Mouse (Mus musculus): ENCODE measurements around the gene Scrg1.
A peak's percentile ranks its signal among the peaks of the same experiment; 100 is the strongest.
"Not testable (repeated sequence)": the region's sequence is repeated elsewhere in the genome, so short reads cannot be mapped to it uniquely, and the experiment has no call there.

The Scrg1 gene

DNA sequence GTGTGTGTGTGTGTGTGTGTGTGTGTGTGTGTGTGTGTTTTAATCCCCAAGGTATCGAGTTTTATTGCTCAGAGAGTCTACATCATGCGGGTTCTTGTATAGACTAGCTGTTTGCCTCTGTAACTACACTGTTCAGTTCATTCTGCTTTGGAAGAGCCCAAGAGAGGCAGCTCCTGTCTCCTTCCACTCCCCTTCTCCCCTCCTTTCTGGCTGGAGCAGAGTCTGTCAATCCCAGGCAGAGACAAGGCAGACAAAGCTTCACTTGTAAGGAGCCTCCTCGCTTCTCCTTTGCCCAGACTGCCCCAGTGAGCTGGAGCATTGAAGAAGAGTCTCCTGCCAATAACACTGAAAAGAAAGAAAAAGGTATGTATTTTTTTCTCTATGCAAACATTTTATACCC lies at the start of gene Scrg1:
Gene Scrg1, plus strand, starts transcription at position 159 of the 400 bp plus-strand sequence.
- DNase-seq: no peak

DNA sequence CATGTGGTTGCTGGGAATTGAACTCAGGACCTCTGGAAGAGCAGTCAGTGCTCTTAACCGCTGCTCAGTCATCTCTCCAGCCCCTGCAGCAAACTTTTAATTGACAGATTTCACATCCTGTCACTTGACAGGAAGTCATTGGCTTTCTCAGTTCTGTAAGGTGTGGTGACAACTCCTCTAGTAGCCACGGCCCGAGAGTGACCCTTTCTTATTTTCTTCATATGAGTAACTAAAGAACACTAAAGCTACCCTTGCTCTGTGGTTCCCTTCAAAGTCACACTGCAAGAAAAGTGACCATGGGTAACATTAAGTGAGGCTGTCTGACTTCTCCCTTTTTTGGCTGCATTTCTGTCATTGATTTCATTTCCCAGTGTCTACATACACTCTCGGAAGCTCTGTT lies 49.4 kb upstream of the Scrg1 start:
- no peak for DNase-seq

DNA sequence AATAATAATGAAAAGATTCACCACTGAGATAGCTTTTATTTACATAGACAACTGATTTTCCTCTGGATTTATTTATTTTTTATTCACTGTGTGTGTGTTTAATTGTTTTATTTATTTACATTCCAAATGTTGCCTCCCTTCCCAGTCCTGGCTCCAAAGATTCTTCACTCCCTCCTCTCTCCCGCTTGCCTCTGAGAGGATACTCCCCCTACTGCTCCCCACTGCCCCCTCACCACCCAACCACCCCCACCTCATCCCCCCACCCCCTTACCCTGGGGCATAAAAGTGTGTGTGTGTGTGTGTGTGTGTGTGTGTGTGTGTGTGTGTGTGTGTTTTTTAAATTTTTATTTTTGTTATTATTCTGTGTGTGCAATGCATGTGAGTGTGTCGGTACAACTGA lies 46.4 kb upstream of the Scrg1 start:
- no peak for DNase-seq

DNA sequence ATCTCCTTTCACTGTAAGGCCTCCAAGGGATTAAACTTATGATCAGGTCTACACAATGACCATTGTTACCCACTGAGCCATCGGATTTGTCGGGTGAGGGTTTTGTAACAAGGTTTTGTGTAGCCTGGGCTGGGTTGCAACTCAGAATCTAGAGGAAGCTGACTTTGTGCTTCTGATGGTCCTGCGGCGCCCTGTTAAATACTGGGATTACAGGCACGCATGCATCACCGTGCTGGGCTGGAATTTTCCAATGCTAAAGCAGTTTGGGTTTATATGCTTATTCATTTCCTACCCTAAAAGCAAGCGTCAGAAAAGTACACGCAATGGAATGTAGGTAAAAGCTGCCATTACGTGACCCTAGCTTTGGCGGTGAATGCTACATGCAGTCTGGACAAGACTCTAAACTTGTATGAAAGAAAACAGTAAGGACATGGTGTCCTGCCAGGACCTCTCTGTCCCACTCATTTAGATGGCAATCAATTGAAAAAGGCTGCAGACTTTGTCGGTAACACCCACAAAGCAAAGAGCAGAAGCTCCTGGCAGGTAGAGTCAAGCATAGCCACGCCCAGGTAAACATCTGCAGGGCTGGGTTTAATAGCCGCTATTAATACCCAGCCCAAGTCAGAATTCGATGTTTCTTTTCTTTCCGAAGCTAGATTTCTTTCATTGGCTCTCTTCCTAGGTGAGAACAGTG lies 45.8 kb upstream of the Scrg1 start:
- DNase-seq: no peak

DNA sequence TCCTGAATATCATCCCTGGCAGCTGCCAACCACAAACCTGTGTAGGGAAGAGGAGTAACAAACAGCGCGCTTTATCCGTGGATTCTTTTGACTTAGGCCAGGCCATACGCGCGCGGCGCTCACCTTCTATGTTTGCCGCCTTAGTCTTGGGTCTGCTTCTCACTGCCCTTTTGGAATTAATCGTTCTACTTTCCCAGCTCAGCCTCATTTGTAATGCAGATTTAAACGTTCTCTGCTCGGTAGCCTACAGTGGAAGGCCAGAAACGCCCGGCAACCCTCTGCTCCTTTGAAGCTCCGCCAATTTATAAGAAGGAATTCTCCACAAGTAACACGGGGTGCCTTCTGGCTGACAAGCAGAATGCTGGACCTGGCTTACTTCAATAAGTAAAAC lies 45.3 kb upstream of the Scrg1 start:
- DNase-seq: peak in 1 of 2 experiments; percentile 27

DNA sequence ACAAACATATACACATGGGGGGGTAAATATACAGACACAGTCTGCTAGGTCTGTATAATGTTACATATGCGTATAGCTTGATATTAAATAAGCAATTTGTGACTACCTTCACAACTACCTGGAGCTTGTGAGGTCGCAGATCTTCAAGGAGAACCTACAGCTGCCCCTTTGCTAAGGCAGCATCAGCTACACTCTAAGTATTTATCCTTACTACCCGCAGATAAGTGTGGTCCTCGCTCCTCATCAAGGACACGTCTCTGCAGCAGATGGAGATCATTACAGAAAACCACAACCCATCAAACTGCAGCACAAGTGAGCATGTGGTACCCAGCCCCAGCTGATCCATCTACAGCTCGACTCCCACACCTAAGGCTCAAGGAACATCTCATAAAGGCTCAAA lies 44.4 kb upstream of the Scrg1 start:
- no peak for DNase-seq

DNA sequence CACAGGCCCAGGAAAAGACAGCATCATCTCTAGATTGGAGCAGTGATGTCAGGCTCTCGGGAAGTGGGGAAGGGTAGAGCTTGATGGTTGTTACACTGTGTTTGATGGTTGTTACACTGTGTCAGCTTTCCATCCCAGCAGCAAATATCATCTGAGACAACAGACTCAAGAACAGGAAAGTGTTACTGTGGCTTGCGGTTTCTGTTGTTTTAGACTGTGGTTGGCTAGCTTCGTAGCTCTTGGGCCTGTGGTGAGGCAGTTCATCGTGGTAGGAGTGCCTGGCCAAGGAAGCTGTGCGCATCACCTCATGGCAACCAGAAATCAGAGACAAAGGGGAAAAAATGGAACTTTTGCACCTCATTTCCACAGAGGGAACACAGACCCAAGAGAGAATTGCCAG lies 38.9 kb upstream of the Scrg1 start:
- DNase-seq: no peak

DNA sequence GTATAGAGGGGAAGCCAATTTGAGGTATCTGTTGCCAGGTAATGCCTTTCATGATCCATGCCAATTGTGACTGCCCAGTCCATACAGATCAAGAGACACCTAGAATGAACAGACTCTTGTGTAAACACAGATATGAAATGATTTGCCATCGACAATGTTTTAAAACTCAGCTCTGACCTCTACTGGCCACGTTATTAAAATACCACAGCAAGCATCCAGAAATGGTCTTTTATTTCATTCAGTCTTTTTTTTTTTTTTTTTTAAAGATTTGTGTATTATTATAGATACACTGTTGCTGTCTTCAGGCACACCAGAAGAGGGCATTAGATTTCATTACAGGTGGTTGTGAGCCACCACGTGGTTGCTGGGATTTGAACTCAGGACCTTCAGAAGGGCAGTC lies 29.6 kb upstream of the Scrg1 start:
- no peak for DNase-seq

DNA sequence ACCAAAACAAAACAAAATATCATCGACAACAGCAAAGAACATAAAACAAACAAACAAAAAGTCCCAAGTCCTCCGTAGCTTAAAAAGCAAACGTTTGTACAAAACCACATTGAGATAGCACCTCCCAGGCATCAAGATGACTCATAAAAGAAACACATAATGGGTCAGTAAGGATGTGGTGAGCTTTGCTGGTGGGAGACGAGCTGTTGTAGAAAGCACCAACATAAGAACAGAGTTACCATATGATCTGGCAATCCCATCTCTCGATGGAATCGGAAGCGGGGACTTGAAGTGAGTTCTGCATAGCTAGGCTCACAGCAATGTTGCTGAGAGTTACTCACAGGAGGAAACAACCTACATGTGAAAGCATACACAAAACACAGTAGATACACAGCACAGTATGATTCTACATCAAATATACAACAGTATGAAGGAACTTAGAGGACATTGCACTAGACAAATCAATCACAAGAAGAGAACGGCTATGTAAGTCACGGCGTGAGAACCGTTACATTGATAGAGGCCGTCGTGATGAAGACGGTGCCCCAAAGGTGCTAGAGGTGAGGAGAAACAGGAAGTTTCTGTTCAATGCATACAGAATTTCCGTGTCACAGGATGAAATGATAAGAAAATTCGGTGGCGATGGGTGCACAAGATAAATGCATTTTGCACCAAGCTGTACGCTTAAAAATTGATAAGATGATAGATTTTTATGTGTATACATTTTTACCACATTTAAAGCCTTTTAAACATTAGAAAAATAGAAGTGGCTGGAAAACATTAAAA lies 27.9 kb upstream of the Scrg1 start:
- no peak for DNase-seq

DNA sequence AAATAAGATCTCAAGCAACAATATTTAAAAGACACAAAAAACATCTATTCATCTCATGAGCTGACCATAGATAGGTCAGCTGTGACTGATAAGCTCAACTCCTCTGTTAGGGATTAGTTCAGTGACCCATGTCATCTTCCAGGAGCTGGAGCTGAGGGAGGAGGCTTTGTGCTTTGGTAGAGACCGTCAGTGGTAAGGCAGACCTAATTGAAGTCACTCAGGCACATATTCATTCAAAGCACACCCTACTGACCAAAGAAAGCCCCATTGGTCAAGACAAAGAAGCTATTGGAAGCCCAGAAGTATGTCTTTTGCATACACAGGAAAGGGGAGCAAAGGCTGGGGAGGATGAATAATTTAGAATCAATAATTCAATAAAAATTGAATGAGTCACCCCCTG lies 27.2 kb upstream of the Scrg1 start:
- DNase-seq: no peak

DNA sequence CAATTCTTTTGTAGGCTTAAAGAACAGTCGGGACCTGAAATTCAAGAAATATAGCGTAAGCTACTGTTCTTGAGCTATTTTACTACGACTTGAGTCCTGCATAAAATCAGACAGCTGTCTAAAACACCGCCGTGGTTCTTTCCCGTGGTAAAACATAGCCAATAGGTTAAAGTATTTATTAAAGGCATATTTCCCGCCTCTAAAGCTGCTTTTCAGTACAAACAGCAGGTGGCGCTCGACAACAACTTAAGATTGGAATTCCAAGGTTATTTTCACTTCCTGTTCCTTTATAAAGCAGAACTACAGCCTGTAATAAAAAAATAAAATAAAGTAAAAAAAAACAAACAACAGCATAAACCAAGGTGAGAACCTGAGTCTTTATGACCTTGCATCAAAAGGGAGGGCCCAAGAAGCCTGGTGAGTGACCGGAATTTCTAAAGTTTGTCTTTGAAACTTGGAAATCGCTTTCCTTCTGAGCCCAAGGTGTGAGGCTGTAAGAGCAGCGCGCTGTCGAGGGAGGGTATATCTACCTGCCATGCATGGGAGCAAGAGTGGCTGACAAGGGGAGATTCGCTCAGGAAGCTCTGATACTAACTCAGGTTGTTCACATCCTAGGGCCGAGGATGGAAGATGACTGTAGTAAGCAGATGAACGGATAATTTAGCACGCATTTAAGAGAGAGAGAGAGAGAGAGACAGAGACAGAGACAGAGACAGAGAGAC lies 26.4 kb upstream of the Scrg1 start:
- DNase-seq: peak; percentile 68 to 84

DNA sequence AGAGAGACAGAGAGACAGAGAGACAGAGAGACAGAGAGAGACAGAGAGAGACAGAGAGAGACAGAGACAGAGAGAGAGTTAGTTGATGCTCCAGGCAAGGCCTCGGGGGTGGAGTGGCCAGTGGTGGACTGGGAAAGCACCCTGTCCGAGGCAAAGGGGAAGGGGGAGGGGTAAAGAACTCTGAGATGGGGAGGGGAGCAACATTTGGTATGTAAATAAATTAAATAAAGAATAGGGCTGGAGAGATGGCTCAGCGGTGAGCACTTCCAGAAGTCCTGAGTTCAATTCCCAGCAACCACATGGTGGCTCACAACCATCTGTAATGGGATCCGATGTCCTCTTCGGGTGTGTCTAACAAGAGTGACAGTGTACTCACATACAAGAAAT lies 25.8 kb upstream of the Scrg1 start:
- DNase-seq: not testable (repeated sequence)

DNA sequence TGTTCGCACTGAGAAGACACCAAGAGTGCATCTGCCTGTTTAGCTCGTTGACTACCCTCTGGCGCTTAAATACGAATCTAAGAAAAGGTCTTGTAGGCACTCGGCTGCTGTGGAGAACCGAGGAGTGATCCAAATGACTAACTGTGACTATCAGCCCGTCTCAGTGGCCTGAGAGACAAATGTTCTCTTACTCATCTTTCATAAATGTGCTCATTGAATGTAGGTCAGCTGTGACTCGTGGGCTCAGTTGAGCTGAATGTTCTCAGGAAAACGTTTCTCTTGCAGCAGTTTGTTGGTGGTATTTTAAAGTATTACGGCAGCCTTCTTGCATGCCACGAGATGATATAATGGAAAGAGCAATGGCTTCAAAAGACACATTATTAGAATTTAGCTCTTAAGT lies 24.8 kb upstream of the Scrg1 start:
- no peak for DNase-seq

DNA sequence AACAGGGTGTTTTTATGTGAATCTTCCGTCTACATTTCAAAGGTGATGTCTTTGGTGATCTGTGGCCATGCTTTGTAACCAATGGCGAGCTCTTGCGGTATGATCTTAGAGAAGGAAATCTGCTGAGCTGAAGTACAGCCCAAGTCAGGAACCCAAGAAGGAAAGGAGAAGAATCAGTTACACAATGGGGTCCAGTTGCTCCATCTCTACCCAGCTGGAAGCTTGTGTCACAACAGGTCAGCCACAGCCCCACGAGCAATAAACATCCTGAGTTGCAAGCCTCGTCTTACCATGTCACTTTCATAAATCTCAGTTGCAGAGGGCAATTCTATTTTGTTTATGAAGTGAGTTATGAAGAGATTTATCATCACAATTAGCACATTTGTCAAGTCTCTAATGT lies 22.9 kb upstream of the Scrg1 start:
- DNase-seq: no peak

DNA sequence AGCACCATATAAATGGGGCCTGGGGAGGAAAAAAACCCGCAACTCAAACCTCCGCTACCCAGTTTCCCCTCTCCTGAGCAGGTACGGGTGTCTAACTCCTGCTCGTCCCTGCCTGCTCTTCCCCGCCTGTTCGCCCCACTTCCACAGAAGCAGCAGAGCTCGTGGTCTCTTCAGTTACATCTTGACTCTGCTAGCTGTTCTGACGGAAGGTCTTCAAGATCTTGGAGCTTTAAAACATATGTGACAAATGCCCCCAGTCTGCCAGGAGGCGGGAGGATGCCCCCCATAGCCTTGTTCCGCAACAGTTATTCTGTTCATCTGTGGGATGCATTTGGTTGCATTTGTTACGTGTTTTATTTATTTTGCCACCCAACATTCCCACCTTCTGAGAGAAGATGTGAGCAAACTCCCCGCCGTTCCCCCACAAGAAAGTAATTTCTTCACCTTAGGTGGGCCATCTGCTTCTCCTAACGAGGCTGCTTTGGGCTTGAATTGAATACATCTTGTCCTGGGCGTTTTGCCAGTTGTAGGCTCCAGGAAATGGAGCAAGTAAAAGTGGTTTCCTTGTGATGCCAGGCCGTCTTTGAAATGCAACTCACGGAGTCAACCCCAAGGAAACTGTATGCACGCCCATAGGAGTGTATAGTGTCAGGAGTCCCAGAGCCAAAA lies 19.8 kb upstream of the Scrg1 start:
- peak; percentile 60 to 72 for DNase-seq

DNA sequence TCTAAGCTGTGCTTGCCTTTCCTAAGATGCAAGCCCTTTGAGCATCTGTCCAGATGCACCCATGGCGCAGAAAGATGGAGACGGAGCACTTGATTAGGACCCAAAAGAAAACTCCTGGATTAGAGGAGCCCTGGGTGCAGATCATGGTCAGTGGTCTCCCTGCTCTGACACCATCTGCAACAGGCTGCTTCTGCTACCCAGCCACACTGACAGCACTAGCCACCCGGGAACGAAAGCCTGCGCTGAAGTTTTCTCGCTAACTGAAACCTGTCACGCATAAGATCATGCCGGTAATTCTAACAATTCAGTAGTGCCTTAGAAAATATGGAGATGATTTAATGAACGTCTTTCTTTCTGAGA lies 19.3 kb upstream of the Scrg1 start:
- DNase-seq: peak in 1 of 2 experiments; percentile 20

DNA sequence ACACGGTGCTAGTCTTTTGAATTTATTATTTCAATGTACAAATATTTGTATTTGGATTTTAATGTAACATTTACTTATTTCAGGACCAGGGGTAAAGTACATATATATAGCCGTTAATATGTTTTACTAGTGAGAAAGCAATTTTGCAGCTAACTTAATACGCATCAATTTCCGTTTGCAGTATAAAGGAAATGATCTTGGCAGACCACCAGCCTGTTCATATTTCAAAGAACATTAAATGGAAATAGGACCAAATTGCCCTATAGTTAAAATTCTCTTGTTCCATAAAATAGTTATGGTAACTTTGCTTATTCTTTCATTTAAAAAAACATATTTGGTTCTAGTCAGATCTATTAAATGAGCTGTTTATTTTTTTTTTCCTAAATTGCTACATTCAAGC lies 14.6 kb upstream of the Scrg1 start:
- no peak for DNase-seq

DNA sequence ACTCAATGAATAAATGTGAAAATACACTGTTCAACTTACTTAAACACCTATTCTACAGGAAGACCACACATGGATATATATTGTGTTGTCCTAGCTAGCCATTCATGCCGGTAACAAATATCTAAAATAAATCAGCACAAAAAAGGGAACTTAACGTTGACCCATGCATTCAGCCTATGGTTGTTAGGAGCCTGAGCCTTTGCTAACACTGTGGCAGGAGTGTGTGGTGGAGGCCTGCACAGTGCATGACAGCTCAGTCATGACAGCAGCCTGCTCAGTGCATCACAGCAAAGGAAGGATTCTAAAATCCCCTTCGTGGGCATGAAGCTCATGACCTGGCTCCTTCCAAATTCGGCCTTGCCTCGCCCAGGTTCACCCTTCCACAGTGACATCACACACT lies 14.2 kb upstream of the Scrg1 start:
- no peak for DNase-seq

DNA sequence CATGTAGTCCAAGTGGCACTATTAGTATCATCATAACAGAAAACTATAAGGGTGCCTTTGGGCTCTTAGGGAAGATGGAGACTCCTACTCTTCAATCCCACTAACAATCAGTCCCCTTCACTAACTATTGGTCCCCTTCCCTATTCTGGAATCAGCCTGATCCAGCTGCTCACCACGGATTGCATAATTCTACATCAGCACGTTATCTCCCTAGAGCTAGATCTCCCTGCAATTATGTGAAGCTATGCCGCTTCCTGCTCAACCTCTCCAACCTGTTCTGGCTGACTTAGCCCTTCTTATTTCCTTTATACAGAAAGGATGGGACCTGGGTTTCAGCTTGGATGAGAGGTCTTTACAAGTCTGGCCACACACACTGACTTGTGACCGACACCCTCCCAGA lies 12.4 kb upstream of the Scrg1 start:
- DNase-seq: no peak

DNA sequence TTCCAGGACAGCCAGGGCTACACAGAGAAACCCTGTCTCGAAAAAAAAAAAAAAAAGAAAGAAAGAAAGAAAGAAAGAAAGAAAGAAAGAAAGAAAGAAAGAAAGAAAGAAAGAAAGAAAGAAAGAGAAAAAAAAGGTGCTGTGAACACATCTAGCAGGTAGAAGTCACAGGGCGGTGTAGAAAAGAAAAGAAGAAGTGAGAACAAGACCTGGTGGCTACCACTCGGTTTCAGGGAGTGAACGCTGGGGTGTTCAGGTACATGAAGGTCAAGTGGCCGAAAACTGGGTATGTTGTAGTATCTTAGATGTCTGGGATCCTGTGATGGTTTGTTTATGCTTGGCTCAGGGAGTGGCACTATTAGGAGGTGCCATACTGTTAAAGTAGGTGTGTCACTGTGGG lies 9.8 kb upstream of the Scrg1 start:
- not testable (repeated sequence) for DNase-seq

DNA sequence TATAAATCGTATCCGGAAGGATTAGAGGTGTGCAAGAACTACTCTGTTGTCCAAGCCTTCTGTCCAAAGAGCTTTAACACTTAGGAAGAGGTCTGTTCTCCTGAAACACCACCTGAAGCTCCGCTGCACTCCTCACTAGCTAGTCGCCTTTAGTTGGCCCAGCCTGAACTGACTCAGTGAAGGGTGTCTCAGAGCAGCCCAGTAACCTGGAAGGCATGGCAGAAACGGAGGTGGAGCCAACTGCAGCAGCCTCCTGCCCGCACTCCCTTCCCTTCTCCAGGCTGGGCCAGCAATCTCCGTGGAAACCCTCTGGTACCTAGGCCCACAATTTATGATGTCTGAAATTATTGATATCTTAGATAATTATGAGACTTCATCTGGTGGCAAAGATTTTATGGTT lies 5.0 kb upstream of the Scrg1 start:
- no peak for DNase-seq

DNA sequence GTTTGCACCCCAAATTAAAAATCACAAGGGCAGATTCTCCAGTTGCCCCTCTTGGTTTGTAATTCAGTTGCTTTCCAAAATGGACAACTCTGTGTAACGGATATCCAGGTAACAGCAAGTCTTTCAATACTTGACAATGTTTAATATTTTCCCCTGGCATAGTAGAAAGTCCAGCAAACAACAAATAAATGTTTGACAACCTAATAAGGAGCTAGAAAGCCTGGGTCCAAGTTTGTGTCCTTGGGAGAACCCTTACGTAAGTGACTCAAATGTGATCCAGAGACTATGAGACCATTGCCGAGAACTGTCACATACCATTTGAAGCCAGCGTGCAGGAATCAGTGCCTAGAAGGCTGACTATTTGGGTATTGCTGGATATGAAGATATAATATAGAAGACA lies 3.8 kb upstream of the Scrg1 start:
- no peak for DNase-seq

DNA sequence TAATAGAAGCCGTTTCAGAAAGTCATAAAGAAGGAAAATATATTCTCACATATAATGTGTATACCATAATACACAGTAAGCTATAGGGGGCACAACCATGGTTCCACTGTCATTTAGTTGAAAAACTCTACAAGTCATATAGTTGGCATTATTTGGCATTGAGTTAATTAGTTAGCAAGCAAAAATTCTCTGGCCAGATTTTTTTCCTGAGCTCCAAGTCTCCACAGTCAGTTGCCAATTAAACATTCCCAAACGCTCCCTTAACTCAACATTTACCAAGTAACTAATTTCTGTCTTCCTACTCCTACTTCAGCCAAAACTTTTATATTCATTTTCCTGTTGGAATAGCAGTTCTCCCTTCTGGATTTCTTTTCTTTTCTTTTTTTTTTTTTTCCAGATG lies 2.4 kb upstream of the Scrg1 start:
- DNase-seq: no peak

DNA sequence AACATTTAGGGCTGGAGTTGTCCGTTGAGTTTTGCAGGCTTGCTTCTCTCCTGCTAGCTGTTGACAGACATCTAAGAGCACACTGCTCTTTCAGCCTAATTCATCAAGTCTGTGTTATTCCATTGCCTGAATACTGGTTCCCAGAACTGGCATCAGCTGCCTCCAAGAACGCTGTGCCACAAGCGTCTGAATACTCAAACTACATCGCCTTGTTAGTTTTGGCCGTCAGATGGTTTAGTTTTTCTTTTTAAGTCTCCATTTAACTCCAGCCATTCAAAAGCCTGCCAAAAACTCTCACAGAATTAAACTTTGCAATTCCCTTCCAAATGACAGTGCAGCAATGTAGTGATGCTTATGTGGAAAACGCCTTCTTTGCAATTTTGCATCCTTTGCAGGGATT lies 1.4 kb downstream of the Scrg1 start:
- no peak for DNase-seq

Measured in cerebellum, postnatal 25 days (tissue).